In genomic region chr2:31214211-31214796, GRCm38 (mm10) we compare ENCODE assay signal across 15 mouse cellular contexts. TPM values are rescaled to one million over a fixed set of nuclear protein-coding genes. Genes with fewer than 3 reads are reported as not detected.
DNase-seq lines count a peak whose midpoint lies in the region; ATAC-seq lines count a peak whose summit lies in the region.
"Had no signal": no experiment of that assay in that cellular context is flagged by ENCODE, and none has a peak within 500 bp of the region (broad histone marks: within the 10 kb centered on the region; RNA-seq: fewer than 3 reads in every experiment).

No protein-coding gene starts in this region.

- peaks cover 8% of the 10 kb centered on the region for H3K36me3 ChIP-seq in heart, embryonic 11.5 days (ENCODE audit: control insufficient read depth, insufficient read depth, low read length)
- H3K36me3 ChIP-seq in midbrain, embryonic 14.5 days (ENCODE audit: control insufficient read depth, insufficient read depth, low read length), result peaks cover 41% of the 10 kb centered on the region
- 0 out of 2 replicates have a peak, but pooled peaks cover 2% of the 10 kb centered on the region for H3K36me3 ChIP-seq in midbrain, embryonic 11.5 days (ENCODE audit: control insufficient read depth, insufficient read depth, low read length)
- H3K36me3 ChIP-seq in forebrain, embryonic 14.5 days (ENCODE audit: control insufficient read depth, insufficient read depth, low read length), result peaks cover 46% of the 10 kb centered on the region

- DNase-seq in heart, adult 8-10 months (ENCODE audit: low spot score), result no peak
- peak; percentile 68 for DNase-seq in midbrain, embryonic 14.5 days
- DNase-seq in midbrain, embryonic 11.5 days (ENCODE audit: low spot score, missing footprints), result no peak
- peak; percentile 71 for DNase-seq in forebrain, embryonic 14.5 days (ENCODE audit: low spot score)
- DNase-seq in heart, postnatal 4 days, result peak; percentile 42
- DNase-seq in adrenal gland, adult 8-10 months, result no peak
- no peak for DNase-seq in lung, postnatal 25 days (ENCODE audit: low spot score)
- DNase-seq: cerebellum, adult 9-11 months; kidney, adult 8-10 months; lung, embryonic 14.5 days; thymus, postnatal 25 days had no signal

- no peak overlapping the region for H3K4me2 ChIP-seq in heart, embryonic 11.5 days
- H3K4me2 ChIP-seq in midbrain, embryonic 14.5 days (ENCODE audit: low read length), result no peak overlapping the region
- H3K4me2 ChIP-seq in midbrain, embryonic 11.5 days, result no peak overlapping the region
- no peak overlapping the region for H3K4me2 ChIP-seq in forebrain, embryonic 14.5 days (ENCODE audit: low read length)
- H3K4me2 ChIP-seq: limb, embryonic 15.5 days; lung, embryonic 14.5 days; stomach, embryonic 15.5 days had no signal

- H3K27ac ChIP-seq in heart, embryonic 11.5 days (ENCODE audit: low read depth, low read length), result peak overlapping the region; percentile 57
- H3K27ac ChIP-seq in midbrain, embryonic 14.5 days (replicated peaks; ENCODE audit: low read depth, low read length), result no peak overlapping the region
- H3K27ac ChIP-seq in midbrain, embryonic 11.5 days (ENCODE audit: low read depth, low read length), result no peak overlapping the region
- H3K27ac ChIP-seq in forebrain, embryonic 14.5 days (ENCODE audit: low read depth, low read length), result no peak overlapping the region
- H3K27ac ChIP-seq: embryonic facial prominence, embryonic 10.5 days; limb, embryonic 15.5 days; stomach, embryonic 15.5 days had no signal

- H3K27me3 ChIP-seq in heart, embryonic 11.5 days (ENCODE audit: control insufficient read depth, insufficient read depth, low read length), result no peaks in the 10 kb centered on the region
- no peaks in the 10 kb centered on the region for H3K27me3 ChIP-seq in midbrain, embryonic 14.5 days (ENCODE audit: control insufficient read depth, insufficient read depth, low read length)
- no peaks in the 10 kb centered on the region for H3K27me3 ChIP-seq in midbrain, embryonic 11.5 days (ENCODE audit: control insufficient read depth, insufficient read depth, low read length)
- H3K27me3 ChIP-seq in forebrain, embryonic 14.5 days (replicated peaks; ENCODE audit: control insufficient read depth, insufficient read depth, low read length), result no peaks in the 10 kb centered on the region
- H3K27me3 ChIP-seq: limb, embryonic 15.5 days; stomach, embryonic 15.5 days had no signal

- H3K4me3 ChIP-seq in heart, embryonic 11.5 days (ENCODE audit: low read depth, low read length), result no peak overlapping the region
- H3K4me3 ChIP-seq in midbrain, embryonic 14.5 days (replicated peaks; ENCODE audit: low read depth, low read length), result no peak overlapping the region
- no peak overlapping the region for H3K4me3 ChIP-seq in midbrain, embryonic 11.5 days (ENCODE audit: low read depth, low read length)
- H3K4me3 ChIP-seq in forebrain, embryonic 14.5 days (ENCODE audit: low read depth, low read length), result no peak overlapping the region
- H3K4me3 ChIP-seq: embryonic facial prominence, embryonic 10.5 days; limb, embryonic 15.5 days; stomach, embryonic 15.5 days had no signal

- 67% methylated on average over 16 of the region's 16 CpGs for WGBS in heart, embryonic 11.5 days (ENCODE audit: insufficient replicate concordance)
- 66% methylated on average over 16 of the region's 16 CpGs for WGBS in midbrain, embryonic 14.5 days
- 88% methylated on average over 16 of the region's 16 CpGs for WGBS in midbrain, embryonic 11.5 days
- 44% methylated on average over 16 of the region's 16 CpGs for WGBS in forebrain, embryonic 14.5 days

- 0 out of 2 replicates have a peak overlapping the region, but pooled peaks have one; percentile 22 for H3K9ac ChIP-seq in heart, embryonic 11.5 days (ENCODE audit: low read depth, low read length)
- H3K9ac ChIP-seq in midbrain, embryonic 14.5 days (replicated peaks; ENCODE audit: low read length), result no peak overlapping the region
- H3K9ac ChIP-seq in midbrain, embryonic 11.5 days (ENCODE audit: low read length), result no peak overlapping the region
- no peak overlapping the region for H3K9ac ChIP-seq in forebrain, embryonic 14.5 days (ENCODE audit: low read length)
- H3K9ac ChIP-seq: limb, embryonic 15.5 days; lung, embryonic 14.5 days; stomach, embryonic 15.5 days had no signal

- no peak for ATAC-seq in heart, embryonic 11.5 days (replicated peaks; ENCODE audit: insufficient number of reproducible peaks, low FRiP score, low TSS enrichment)
- ATAC-seq in midbrain, embryonic 14.5 days (ENCODE audit: low FRiP score, low TSS enrichment), result no peak
- ATAC-seq in midbrain, embryonic 11.5 days (ENCODE audit: low FRiP score), result no peak
- ATAC-seq in forebrain, embryonic 14.5 days, result peak; percentile 78

- no peaks in the 10 kb centered on the region for H3K9me3 ChIP-seq in heart, embryonic 11.5 days (replicated peaks; ENCODE audit: control insufficient read depth, low read length)
- H3K9me3 ChIP-seq in midbrain, embryonic 14.5 days (ENCODE audit: control insufficient read depth, low read length), result no peaks in the 10 kb centered on the region
- no peaks in the 10 kb centered on the region for H3K9me3 ChIP-seq in midbrain, embryonic 11.5 days (ENCODE audit: control insufficient read depth, low read length)
- no peaks in the 10 kb centered on the region for H3K9me3 ChIP-seq in forebrain, embryonic 14.5 days (replicated peaks; ENCODE audit: control insufficient read depth, low read length)
- H3K9me3 ChIP-seq: embryonic facial prominence, embryonic 10.5 days; limb, embryonic 15.5 days; stomach, embryonic 15.5 days had no signal

- peaks cover 57% of the 10 kb centered on the region for H3K4me1 ChIP-seq in heart, embryonic 11.5 days (ENCODE audit: control insufficient read depth, insufficient read depth, low read length)
- H3K4me1 ChIP-seq in midbrain, embryonic 14.5 days (ENCODE audit: control insufficient read depth, insufficient read depth, low read length), result peaks cover 9% of the 10 kb centered on the region; the same call in 1 of the 2 replicates
- peaks cover 8% of the 10 kb centered on the region for H3K4me1 ChIP-seq in midbrain, embryonic 11.5 days (ENCODE audit: control insufficient read depth, insufficient read depth, low read length)
- peaks cover 4% of the 10 kb centered on the region; the same call in 1 of the 2 replicates for H3K4me1 ChIP-seq in forebrain, embryonic 14.5 days (ENCODE audit: control insufficient read depth, insufficient read depth, low read length)
- H3K4me1 ChIP-seq: embryonic facial prominence, embryonic 10.5 days; limb, embryonic 15.5 days; stomach, embryonic 15.5 days had no signal

RNA-seq across cellular contexts. Expression of gene Ncs1, which starts 31.3 kb away (rescaled TPM):
- polyA plus RNA-seq in heart, embryonic 11.5 days (2014; fragmentation: Nextera tagmentation; extraction: Ambion mirVana), result 42.8 and 46.5 TPM in 2 replicates
- total RNA-seq in heart, adult 8-10 months (2022), result 10 to 100 TPM; 10.0 to 16.2 (median 14.1) TPM
- 167 and 185 TPM in 2 replicates for polyA plus RNA-seq in midbrain, embryonic 14.5 days (2014; fragmentation: Nextera tagmentation; extraction: Ambion mirVana)
- 64.3 and 67.4 TPM in 2 replicates for polyA plus RNA-seq in midbrain, embryonic 11.5 days (2014; fragmentation: Nextera tagmentation; extraction: Ambion mirVana)
- 95.2 and 109 TPM in 2 replicates for polyA plus RNA-seq in forebrain, embryonic 14.5 days (2014; fragmentation: Nextera tagmentation; extraction: Ambion mirVana)
- total RNA-seq in heart, postnatal 4 days (2021), result 10 to 100 TPM; 23.8 to 34.2 TPM
- total RNA-seq in adrenal gland, adult 8-10 months (2022), result 10 to 100 TPM in 2 of 4 experiments, 1 to 10 TPM in 2; 4.4 to 11.0 (median 7.7) TPM

Comparison
In these comparisons a context has a peak if more than half of its experiments do, and no peak if none do; other contexts are left out.
1. DNase-seq: peak in midbrain, embryonic 14.5 days (single experiment), forebrain, embryonic 14.5 days (single experiment) and heart, postnatal 4 days (single experiment); none in heart, adult 8-10 months (single experiment), midbrain, embryonic 11.5 days (single experiment), adrenal gland, adult 8-10 months (single experiment) and lung, postnatal 25 days (single experiment).